Mouse (Mus musculus) splenic B cell, adult 2 months (primary cell): ENCODE results near the gene Ncf1.

Source experiments
- DNase-seq: peaks from one replicate; pipeline ENCODE4 v3.0.0-alpha.2; 2011; ENCODE audit warnings: low read depth, low spot score
- H3K27me3 ChIP-seq: 2 replicates; pipeline ENCODE4 v1.6.1; 2012; ENCODE audit warnings: mild to moderate bottlenecking, low read length, moderate library complexity, mixed read lengths; ENCODE audit not compliant: control insufficient read depth, poor library complexity, insufficient read depth, severe bottlenecking
- H3K36me3 ChIP-seq: 2 replicates; pipeline ENCODE4 v1.6.1; 2012; ENCODE audit warnings: mild to moderate bottlenecking, low read length, moderate library complexity, mixed read lengths; ENCODE audit not compliant: control insufficient read depth, poor library complexity, insufficient read depth, severe bottlenecking

The Ncf1 gene

GRCm38 (mm10) chr5:134229391-134229790 lies at the start of gene Ncf1:
Ncf1 (minus strand) TSS chr5:134229625.
- Histone ChIP-seq H3K36me3 (peaks cover 11% of the 10 kb centered on the region), H3K27me3 (no peaks in the 10 kb centered on the region)
- DNase-seq = peak; percentile 89

GRCm38 (mm10) chr5:134277109-134277508 lies 47.7 kb upstream of the Ncf1 start:
- H3K27me3 ChIP-seq = no peaks in the 10 kb centered on the region
- peaks cover 8% of the 10 kb centered on the region for H3K36me3 ChIP-seq
- DNase-seq = no peak

GRCm38 (mm10) chr5:134275556-134275955 lies 46.1 kb upstream of the Ncf1 start:
- peak; percentile 9 for DNase-seq

GRCm38 (mm10) chr5:134275021-134275420 lies 45.6 kb upstream of the Ncf1 start:
- Histone ChIP-seq H3K27me3 (no peaks in the 10 kb centered on the region), H3K36me3 (peaks cover 9% of the 10 kb centered on the region)
- DNase-seq = no peak

More at GRCm38 (mm10) chr5:134275556-134275955, 46.1 kb upstream of the Ncf1 start:
- no peaks in the 10 kb centered on the region for H3K27me3 ChIP-seq
- H3K36me3 ChIP-seq = peaks cover 9% of the 10 kb centered on the region

- peaks cover 9% of the 10 kb centered on the region for H3K36me3 ChIP-seq
- DNase-seq = no peak
- H3K27me3 ChIP-seq = no peaks in the 10 kb centered on the region
These were observed 44.3 kb upstream of the Ncf1 start for GRCm38 (mm10) chr5:134273761-134274160.

- DNase-seq = no peak
- Histone ChIP-seq H3K27me3 (no peaks in the 10 kb centered on the region), H3K36me3 (peaks cover 9% of the 10 kb centered on the region)
These were observed 43.3 kb upstream of the Ncf1 start for GRCm38 (mm10) chr5:134272761-134273160.

- H3K27me3 ChIP-seq = no peaks in the 10 kb centered on the region
- H3K36me3 ChIP-seq = peaks cover 11% of the 10 kb centered on the region
- no peak for DNase-seq
These were observed 42.0 kb upstream of the Ncf1 start for GRCm38 (mm10) chr5:134271421-134271820.

GRCm38 (mm10) chr5:134270566-134270965 lies 41.1 kb upstream of the Ncf1 start:
- no peaks in the 10 kb centered on the region for H3K27me3 ChIP-seq
- H3K36me3 ChIP-seq = peaks cover 11% of the 10 kb centered on the region
- DNase-seq = no peak

GRCm38 (mm10) chr5:134269751-134270150 lies 40.3 kb upstream of the Ncf1 start:
- Histone ChIP-seq H3K36me3 (peaks cover 12% of the 10 kb centered on the region), H3K27me3 (no peaks in the 10 kb centered on the region)
- DNase-seq = no peak

GRCm38 (mm10) chr5:134268751-134269150 lies 39.3 kb upstream of the Ncf1 start:
- no peak for DNase-seq
- H3K36me3 ChIP-seq = peaks cover 15% of the 10 kb centered on the region

GRCm38 (mm10) chr5:134266404-134266803 lies 37.0 kb upstream of the Ncf1 start:
- H3K27me3 ChIP-seq = no peaks in the 10 kb centered on the region
- H3K36me3 ChIP-seq = peaks cover 19% of the 10 kb centered on the region
- peak; percentile 66 for DNase-seq

More at GRCm38 (mm10) chr5:134268751-134269150, 39.3 kb upstream of the Ncf1 start:
- no peaks in the 10 kb centered on the region for H3K27me3 ChIP-seq

GRCm38 (mm10) chr5:134265890-134266289 lies 36.5 kb upstream of the Ncf1 start:
- H3K27me3 ChIP-seq = no peaks in the 10 kb centered on the region
- H3K36me3 ChIP-seq = peaks cover 20% of the 10 kb centered on the region
- no peak for DNase-seq

GRCm38 (mm10) chr5:134260001-134260636 lies 30.7 kb upstream of the Ncf1 start:
- peaks cover 25% of the 10 kb centered on the region for H3K36me3 ChIP-seq
- H3K27me3 ChIP-seq = no peaks in the 10 kb centered on the region
- no peak for DNase-seq

- H3K27me3 ChIP-seq = no peaks in the 10 kb centered on the region
- H3K36me3 ChIP-seq = peaks cover 24% of the 10 kb centered on the region
- DNase-seq = no peak
These were observed 29.5 kb upstream of the Ncf1 start for GRCm38 (mm10) chr5:134258934-134259333.

- Histone ChIP-seq H3K36me3 (peaks cover 19% of the 10 kb centered on the region), H3K27me3 (no peaks in the 10 kb centered on the region)
- no peak for DNase-seq
These were observed 29.0 kb upstream of the Ncf1 start for GRCm38 (mm10) chr5:134258395-134258794.
